Mouse (Mus musculus) hindbrain, postnatal 0 days (tissue): ENCODE measurements around the gene Fam92b. TPM values are rescaled to one million over a fixed set of nuclear protein-coding genes. Genes with fewer than 3 reads are reported as not detected.

Source experiments
- ATAC-seq: fragments of 200-750 bp; cut with Nextera tagmentation; 2 replicates; pipeline ENCODE4 v1.8.0; 2017; ENCODE audit warnings: mild to moderate bottlenecking, moderate TSS enrichment, moderate library complexity
- DNase-seq: peaks from one replicate; pipeline ENCODE4 v3.0.0-alpha.2; 2015; ENCODE audit warnings: low spot score
- H3K27ac ChIP-seq: fragments of 300-500 bp; sonication (generic); 2 replicates; pipeline ENCODE4 v1.5.1; 2014; ENCODE audit warnings: mild to moderate bottlenecking
- H3K27me3 ChIP-seq: fragments of 300-500 bp; sonication (generic); 2 replicates; pipeline ENCODE4 v1.6.1; 2014; ENCODE audit warnings: low read length, mixed read lengths; ENCODE audit not compliant: insufficient read depth
- H3K36me3 ChIP-seq: fragments of 300-500 bp; sonication (generic); 2 replicates; pipeline ENCODE4 v1.6.1; 2014; ENCODE audit warnings: low read length, mixed read lengths; ENCODE audit not compliant: insufficient read depth
- H3K4me1 ChIP-seq: fragments of 300-500 bp; sonication (generic); 2 replicates; pipeline ENCODE4 v1.6.1; 2014; ENCODE audit warnings: antibody characterized with exemption, low read length, mixed read lengths; ENCODE audit not compliant: insufficient read depth
- H3K4me2 ChIP-seq: fragments of 300-500 bp; sonication (generic); 2 replicates; pipeline ENCODE4 v1.6.1; 2014; ENCODE audit warnings: low read depth, mild to moderate bottlenecking, low read length, moderate library complexity, mixed read lengths
- H3K4me3 ChIP-seq: fragments of 300-500 bp; sonication (generic); 2 replicates; pipeline ENCODE4 v1.5.1; 2014; ENCODE audit warnings: low read length
- H3K9ac ChIP-seq: fragments of 300-500 bp; sonication (generic); replicated peaks from 2 replicates; pipeline ENCODE4 v1.6.1; 2014; ENCODE audit warnings: mild to moderate bottlenecking, low read length, moderate library complexity, mixed read lengths
- H3K9me3 ChIP-seq: fragments of 300-500 bp; sonication (generic); 2 replicates; pipeline ENCODE4 v1.6.1; 2016; ENCODE audit warnings: low read length, mixed read lengths
- CTCF ChIP-seq: IDR thresholded peaks from 2 replicates; pipeline ENCODE4 v1.5.1; 2016; ENCODE audit warnings: antibody characterized with exemption, control low read depth, low read depth
- WGBS: fragments of 180-500 bp; shearing (Covaris S2); extraction: QIAGEN DNeasy Blood & Tissue Kit; methylation state at CpG from one replicate; pipeline ENCODE4 v1.1.7; 2014; 5-methylcytosine and 5-hydroxymethylcytosine counted together
- polyA plus RNA-seq: library from polyadenylated mRNA; unstranded; fragments of >200 nt; fragmentation: Nextera tagmentation; extraction: Ambion mirVana; gene quantifications from 2 replicates; pipeline ENCODE4 v1.2.1, GENCODE M21; 2015
- total RNA-seq: library from RNA; depleted of rRNA; stranded (reverse); fragments of >200 nt; gene quantifications from 2 replicates; pipeline ENCODE4 v1.2.3, GENCODE M21; 2014

Gene Fam92b
- total and polyA plus RNA-seq, 2 experiments from 2014 or later = 1.2 to 2.0 TPM

GRCm38 (mm10) chr8:120205916-120206315 lies 28.6 kb upstream of the Fam92b start:
- TF ChIP-seq CTCF = no peak
- 90% methylated on average over 9 of the region's 9 CpGs for WGBS
- H3K4me3 ChIP-seq = no peak overlapping the region
- H3K27ac ChIP-seq = no peak overlapping the region
- no peaks in the 10 kb centered on the region; the same call in 1 of the 2 replicates for H3K4me1 ChIP-seq
- ATAC-seq = no peak
- H3K4me2 ChIP-seq = no peak overlapping the region
- DNase-seq = no peak
- no peak overlapping the region for H3K9ac ChIP-seq
- H3K36me3 ChIP-seq = no peaks in the 10 kb centered on the region
- no peaks in the 10 kb centered on the region for H3K9me3 ChIP-seq
- H3K27me3 ChIP-seq = no peaks in the 10 kb centered on the region

DNA sequence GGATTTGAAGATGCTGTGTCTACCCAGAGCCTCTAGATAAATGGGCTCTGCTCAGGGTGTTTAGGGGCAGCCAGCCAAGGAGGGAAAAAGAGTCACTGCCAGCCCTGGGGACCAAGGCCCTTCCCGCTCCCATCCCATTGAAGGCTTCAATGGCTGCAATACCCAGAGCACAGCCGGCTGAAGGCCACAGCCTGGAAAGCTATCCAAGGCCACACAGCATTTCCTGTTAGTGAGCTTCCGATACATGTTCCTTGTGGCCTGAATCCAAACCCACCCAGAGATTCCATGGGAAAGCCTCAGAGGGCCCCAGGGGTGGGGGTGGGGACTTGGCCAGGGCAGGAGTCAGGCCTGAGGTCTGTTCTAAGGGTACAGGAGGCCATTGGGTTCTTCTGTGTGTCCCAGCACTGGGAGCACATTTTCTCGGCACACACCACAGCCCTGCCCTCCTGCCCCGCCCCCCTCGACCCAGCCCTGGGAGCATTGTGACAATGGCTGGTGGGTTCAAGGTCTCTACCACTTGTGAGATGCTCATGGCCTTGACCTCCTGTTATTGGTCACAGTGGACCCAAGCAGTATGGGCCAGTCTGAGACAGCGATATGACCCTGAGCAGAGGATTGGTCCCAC lies 27.6 kb upstream of the Fam92b start:
- WGBS = 57% methylated on average over 7 of the region's 7 CpGs
- Histone ChIP-seq H3K4me2 (no peak overlapping the region), H3K27me3 (no peaks in the 10 kb centered on the region), H3K9me3 (0 out of 2 replicates have a peak, but pooled peaks cover under 1% of the 10 kb centered on the region), H3K9ac (no peak overlapping the region), H3K4me3 (no peak overlapping the region), H3K36me3 (no peaks in the 10 kb centered on the region), H3K27ac (no peak overlapping the region), H3K4me1 (no peaks in the 10 kb centered on the region; the same call in 1 of the 2 replicates)
- DNase-seq (peak; percentile 47), ATAC-seq (peak; percentile 50; the same call in 1 of the 2 replicates)
- no peak for TF ChIP-seq CTCF

DNA sequence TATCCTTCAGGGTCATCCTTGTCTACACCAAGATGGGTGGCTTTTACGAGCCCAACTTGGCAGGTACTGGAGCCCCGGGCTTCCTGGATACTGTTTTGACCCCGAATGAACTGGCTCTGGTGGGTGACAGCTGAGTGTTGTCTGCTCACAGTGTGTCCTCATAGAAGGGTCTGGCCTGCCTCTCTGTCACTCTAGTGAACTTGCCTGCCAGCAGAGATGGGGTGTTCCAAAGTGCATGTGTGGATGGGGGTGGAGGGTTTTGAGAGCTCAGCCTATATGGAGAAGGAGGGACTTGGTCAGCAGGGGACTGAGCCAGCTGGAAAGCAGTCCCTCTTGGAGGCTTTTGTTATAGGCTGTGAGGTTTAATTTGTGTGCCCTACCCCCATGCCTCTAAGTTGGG lies 25.3 kb upstream of the Fam92b start:
- 59% methylated on average over 3 of the region's 3 CpGs for WGBS
- no peak for TF ChIP-seq CTCF

DNA sequence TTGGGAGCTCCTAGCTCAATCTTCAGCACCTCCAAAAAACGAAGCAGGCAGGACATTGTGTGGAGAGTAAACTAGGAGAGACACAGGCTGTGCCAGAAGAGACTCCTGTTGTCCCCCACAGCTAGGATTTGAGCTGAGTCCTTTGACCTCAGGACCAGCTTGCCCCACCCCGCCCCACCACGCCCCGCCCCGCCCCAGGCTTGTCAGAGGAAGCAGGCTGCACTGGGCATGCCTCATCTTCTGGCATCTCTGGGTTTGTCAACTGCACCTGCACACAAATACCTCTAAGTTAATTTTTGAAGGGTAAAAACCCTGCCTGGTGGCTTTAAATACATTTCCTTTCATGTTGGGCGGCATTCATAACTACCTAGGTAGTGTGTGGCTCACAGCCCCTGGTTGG lies 24.1 kb upstream of the Fam92b start:
- no peak for TF ChIP-seq CTCF
- H3K36me3 ChIP-seq = no peaks in the 10 kb centered on the region
- H3K4me2 ChIP-seq = no peak overlapping the region
- no peaks in the 10 kb centered on the region; the same call in 1 of the 2 replicates for H3K4me1 ChIP-seq
- 93% methylated on average over 6 of the region's 6 CpGs for WGBS
- no peak for DNase-seq
- no peaks in the 10 kb centered on the region for H3K27me3 ChIP-seq
- H3K27ac ChIP-seq = no peak overlapping the region
- ATAC-seq = no peak
- H3K9me3 ChIP-seq = 0 out of 2 replicates have a peak, but pooled peaks cover 4% of the 10 kb centered on the region
- no peak overlapping the region for H3K9ac ChIP-seq
- no peak overlapping the region for H3K4me3 ChIP-seq

More for the DNA sequence above, 25.3 kb upstream of the Fam92b start:
- no peak overlapping the region for H3K9ac ChIP-seq
- DNase-seq (no peak), ATAC-seq (no peak)
- H3K9me3 ChIP-seq = 0 out of 2 replicates have a peak, but pooled peaks cover 4% of the 10 kb centered on the region
- no peak overlapping the region for H3K4me2 ChIP-seq
- no peaks in the 10 kb centered on the region for H3K36me3 ChIP-seq
- no peaks in the 10 kb centered on the region; the same call in 1 of the 2 replicates for H3K4me1 ChIP-seq
- no peak overlapping the region for H3K4me3 ChIP-seq
- H3K27ac ChIP-seq = no peak overlapping the region
- no peaks in the 10 kb centered on the region for H3K27me3 ChIP-seq

GRCm38 (mm10) chr8:120192118-120192517 lies 14.9 kb upstream of the Fam92b start:
- H3K4me2 ChIP-seq = no peak overlapping the region
- ATAC-seq = no peak
- no peak overlapping the region for H3K9ac ChIP-seq
- TF ChIP-seq CTCF = no peak
- no peak overlapping the region for H3K4me3 ChIP-seq
- H3K27me3 ChIP-seq = no peaks in the 10 kb centered on the region
- no peak for DNase-seq
- H3K9me3 ChIP-seq = no peaks in the 10 kb centered on the region
- no peaks in the 10 kb centered on the region for H3K36me3 ChIP-seq
- H3K4me1 ChIP-seq = peaks cover 9% of the 10 kb centered on the region
- WGBS = 98% methylated on average over 5 of the region's 5 CpGs
- no peak overlapping the region for H3K27ac ChIP-seq

DNA sequence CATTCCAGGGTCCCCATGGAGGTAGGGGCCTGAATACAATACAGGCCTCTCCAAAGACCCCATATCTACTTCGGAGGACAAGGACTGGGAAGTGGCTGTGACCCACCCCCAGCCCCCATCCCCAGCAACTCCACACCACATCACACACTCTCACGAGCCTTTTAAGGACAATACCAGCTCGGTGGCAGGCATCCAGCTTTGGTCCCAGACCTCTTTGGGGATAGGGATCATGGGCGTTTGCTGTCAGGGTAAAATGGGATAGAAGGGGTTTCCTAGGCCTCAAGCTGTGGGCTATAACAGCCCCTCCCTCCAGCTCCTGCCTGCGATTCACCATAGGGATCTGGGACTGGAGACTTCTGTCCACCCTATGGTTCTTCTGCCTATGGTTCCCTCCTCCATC lies 14.4 kb upstream of the Fam92b start:
- H3K9ac ChIP-seq = no peak overlapping the region
- H3K27me3 ChIP-seq = no peaks in the 10 kb centered on the region
- no peak overlapping the region for H3K4me3 ChIP-seq
- H3K4me2 ChIP-seq = no peak overlapping the region
- 45% methylated on average over 5 of the region's 5 CpGs for WGBS
- peaks cover 9% of the 10 kb centered on the region for H3K4me1 ChIP-seq
- peak overlapping the region; percentile 85; the same call in 1 of the 2 replicates for H3K27ac ChIP-seq
- no peaks in the 10 kb centered on the region for H3K36me3 ChIP-seq
- DNase-seq (no peak), ATAC-seq (no peak)
- H3K9me3 ChIP-seq = no peaks in the 10 kb centered on the region
- TF ChIP-seq CTCF = no peak

DNA sequence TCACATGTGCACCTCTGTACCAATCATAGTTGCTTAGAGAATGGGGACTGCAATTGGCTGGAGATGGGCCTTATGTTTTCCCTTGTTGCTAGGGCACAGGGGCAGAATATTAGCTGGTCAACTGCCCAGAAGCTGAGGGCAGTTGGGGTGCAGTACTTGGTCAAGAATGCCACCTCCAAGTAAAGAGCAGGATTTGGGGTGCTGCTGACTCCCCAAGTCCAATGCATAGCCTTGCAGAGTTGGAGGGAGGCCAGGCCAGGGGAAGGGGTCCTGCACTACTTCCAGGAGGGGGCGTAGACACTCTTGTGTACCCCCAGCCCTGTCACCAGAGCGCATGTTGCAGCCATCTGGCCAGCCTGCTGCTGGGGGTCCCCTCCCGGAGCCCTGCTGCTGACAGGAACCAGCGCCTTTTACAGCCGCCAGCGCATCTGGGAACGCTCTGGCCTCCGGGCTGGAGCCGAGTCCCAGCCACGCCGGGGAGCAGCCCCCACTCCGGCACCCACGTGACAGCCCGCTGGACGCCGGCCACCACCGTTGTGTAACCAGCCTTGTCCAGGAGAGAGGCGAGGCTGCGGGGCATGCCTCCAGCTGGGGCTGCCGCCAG lies 13.6 kb upstream of the Fam92b start:
- TF ChIP-seq CTCF = peak; percentile 36; the same call in 1 of the 2 replicates
- H3K9me3 ChIP-seq = no peaks in the 10 kb centered on the region
- H3K4me2 ChIP-seq = peak overlapping the region; percentile 49
- H3K36me3 ChIP-seq = no peaks in the 10 kb centered on the region
- H3K9ac ChIP-seq = peak overlapping the region; percentile 24; the same call in 1 of the 2 replicates
- no peaks in the 10 kb centered on the region for H3K27me3 ChIP-seq
- ATAC-seq (peak; percentile 94), DNase-seq (peak; percentile 86)
- H3K27ac ChIP-seq = peak overlapping the region; percentile 85
- no peak overlapping the region for H3K4me3 ChIP-seq
- 14% methylated on average over 20 of the region's 20 CpGs for WGBS
- peaks cover 9% of the 10 kb centered on the region for H3K4me1 ChIP-seq
